Mouse (Mus musculus) liver, embryonic 16.5 days (tissue): ENCODE measurements around the gene Ostf1. TPM values are rescaled to one million over a fixed set of nuclear protein-coding genes. Genes with fewer than 3 reads are reported as not detected.

ENCODE experiments used
- ATAC-seq: fragments of 200-750 bp; cut with Nextera tagmentation; 2 replicates; pipeline ENCODE4 v1.8.0; 2017; ENCODE audit warnings: low read depth, mild to moderate bottlenecking, moderate number of reproducible peaks, moderate library complexity
- H3K27ac ChIP-seq: fragments of 300-500 bp; sonication (generic); 2 replicates; pipeline ENCODE4 v1.5.1; 2014; ENCODE audit warnings: mild to moderate bottlenecking, low read length
- H3K27me3 ChIP-seq: fragments of 300-500 bp; sonication (generic); 2 replicates; pipeline ENCODE4 v1.6.1; 2014; ENCODE audit warnings: low read depth, low read length, mixed read lengths; ENCODE audit not compliant: control insufficient read depth, insufficient read depth
- H3K36me3 ChIP-seq: fragments of 300-500 bp; sonication (generic); 2 replicates; pipeline ENCODE4 v1.6.1; 2014; ENCODE audit warnings: mild to moderate bottlenecking; ENCODE audit not compliant: control insufficient read depth, insufficient read depth
- H3K4me1 ChIP-seq: fragments of 300-500 bp; sonication (generic); 2 replicates; pipeline ENCODE4 v1.6.1; 2014; ENCODE audit warnings: low read depth, low read length, mixed read lengths; ENCODE audit not compliant: control insufficient read depth
- H3K4me2 ChIP-seq: fragments of 300-500 bp; sonication (generic); 2 replicates; pipeline ENCODE4 v1.6.1; 2014; ENCODE audit warnings: low read depth, low read length, mixed read lengths
- H3K4me3 ChIP-seq: fragments of 300-500 bp; sonication (generic); 2 replicates; pipeline ENCODE4 v1.5.1; 2014; ENCODE audit warnings: low read depth, mild to moderate bottlenecking, low read length
- H3K9ac ChIP-seq: fragments of 300-500 bp; sonication (generic); 2 replicates; pipeline ENCODE4 v1.6.1; 2014; ENCODE audit warnings: low read depth, low read length
- H3K9me3 ChIP-seq: fragments of 300-500 bp; sonication (generic); replicated peaks from 2 replicates; pipeline ENCODE4 v1.6.1; 2016; ENCODE audit warnings: low read length; ENCODE audit not compliant: control insufficient read depth
- WGBS: fragments of 180-500 bp; shearing (Covaris S2); extraction: QIAGEN DNeasy Blood & Tissue Kit; methylation state at CpG from one replicate; pipeline ENCODE4 v1.1.7; 2014; ENCODE audit not compliant: insufficient replicate concordance; 5-methylcytosine and 5-hydroxymethylcytosine counted together
- polyA plus RNA-seq: library from polyadenylated mRNA; unstranded; fragments of >200 nt; fragmentation: Nextera tagmentation; extraction: Ambion mirVana; gene quantifications from 2 replicates; pipeline ENCODE4 v1.2.1, GENCODE M21; 2015

The Ostf1 gene
- polyA plus RNA-seq, 1 experiment from 2014 or later, result 58.2 TPM

DNA sequence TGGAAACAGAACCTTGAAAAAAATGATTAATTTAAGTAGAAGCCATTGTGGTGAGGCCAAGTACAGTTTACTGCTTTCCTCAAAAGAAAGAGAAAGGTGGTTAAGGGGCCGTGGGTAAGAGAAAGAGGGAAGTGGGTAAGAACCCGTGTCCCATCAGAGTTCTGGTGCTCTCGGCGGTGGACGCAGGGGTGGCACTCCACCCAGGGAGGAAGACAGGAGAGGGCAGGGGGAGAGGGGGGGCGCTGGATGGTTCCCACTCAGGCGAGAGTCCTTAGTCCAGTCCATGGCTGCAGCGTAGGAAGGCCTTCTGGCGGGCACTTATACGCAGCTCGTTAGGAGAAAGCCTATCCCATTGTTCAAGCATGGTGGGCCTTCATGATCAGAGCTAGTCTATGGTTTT lies 64.1 kb downstream of the Ostf1 start:
- 52% methylated on average over 11 of the region's 11 CpGs for WGBS
- Histone ChIP-seq H3K9me3 (no peaks in the 10 kb centered on the region), H3K36me3 (no peaks in the 10 kb centered on the region), H3K4me1 (no peaks in the 10 kb centered on the region), H3K4me2 (no peak overlapping the region), H3K4me3 (no peak overlapping the region), H3K9ac (no peak overlapping the region), H3K27ac (no peak overlapping the region), H3K27me3 (no peaks in the 10 kb centered on the region)
- ATAC-seq, result no peak

DNA sequence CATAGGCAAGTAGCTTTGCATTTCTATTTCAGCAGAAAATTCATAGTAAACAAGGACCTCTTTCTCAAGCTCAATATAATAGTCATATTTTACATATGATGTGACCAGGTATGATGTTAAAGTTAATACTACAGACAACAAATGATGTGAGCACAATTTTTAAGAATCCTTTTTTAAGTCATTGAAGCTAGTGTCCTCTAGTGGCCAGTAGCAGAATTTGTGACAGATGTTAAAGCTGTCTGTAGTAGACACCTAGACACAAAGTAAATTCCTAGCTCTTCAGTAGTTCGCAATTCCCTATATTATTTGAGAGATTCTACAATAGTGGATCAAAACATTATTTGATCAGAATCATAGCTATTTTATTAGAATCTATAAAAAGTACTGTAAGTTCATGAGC lies 73.9 kb downstream of the Ostf1 start:
- Histone ChIP-seq H3K9me3 (no peaks in the 10 kb centered on the region), H3K27ac (no peak overlapping the region), H3K4me3 (no peak overlapping the region), H3K27me3 (no peaks in the 10 kb centered on the region), H3K36me3 (no peaks in the 10 kb centered on the region), H3K9ac (no peak overlapping the region), H3K4me2 (no peak overlapping the region), H3K4me1 (no peaks in the 10 kb centered on the region)
- WGBS, result 65% methylated on average over 1 of the region's 1 CpGs
- no peak for ATAC-seq

DNA sequence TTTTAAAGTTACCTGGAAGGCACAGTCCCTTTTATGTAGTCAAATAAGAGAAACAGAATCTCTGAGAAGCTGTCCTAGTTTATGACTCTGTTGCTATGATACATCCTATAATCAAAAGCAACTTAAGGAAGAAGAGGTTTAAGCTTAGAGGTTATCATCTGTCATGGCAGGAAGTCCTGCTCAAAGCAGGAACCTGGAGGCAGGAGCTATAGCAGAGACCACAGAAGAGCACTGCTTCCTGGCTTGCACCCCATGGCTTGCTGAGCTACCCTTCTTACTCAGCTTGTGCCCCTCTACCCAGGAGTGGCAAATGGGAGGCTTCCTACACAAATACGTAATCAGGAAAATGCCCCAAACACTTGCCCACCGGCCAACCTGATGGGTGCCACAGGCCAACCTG lies 76.0 kb downstream of the Ostf1 start:
- no peak for ATAC-seq
- H3K4me3 ChIP-seq, result no peak overlapping the region
- no peaks in the 10 kb centered on the region for H3K36me3 ChIP-seq
- 36% methylated on average over 2 of the region's 2 CpGs for WGBS
- no peak overlapping the region for H3K27ac ChIP-seq
- H3K9me3 ChIP-seq, result no peaks in the 10 kb centered on the region
- no peaks in the 10 kb centered on the region for H3K27me3 ChIP-seq
- H3K9ac ChIP-seq, result no peak overlapping the region
- no peaks in the 10 kb centered on the region for H3K4me1 ChIP-seq
- H3K4me2 ChIP-seq, result no peak overlapping the region

DNA sequence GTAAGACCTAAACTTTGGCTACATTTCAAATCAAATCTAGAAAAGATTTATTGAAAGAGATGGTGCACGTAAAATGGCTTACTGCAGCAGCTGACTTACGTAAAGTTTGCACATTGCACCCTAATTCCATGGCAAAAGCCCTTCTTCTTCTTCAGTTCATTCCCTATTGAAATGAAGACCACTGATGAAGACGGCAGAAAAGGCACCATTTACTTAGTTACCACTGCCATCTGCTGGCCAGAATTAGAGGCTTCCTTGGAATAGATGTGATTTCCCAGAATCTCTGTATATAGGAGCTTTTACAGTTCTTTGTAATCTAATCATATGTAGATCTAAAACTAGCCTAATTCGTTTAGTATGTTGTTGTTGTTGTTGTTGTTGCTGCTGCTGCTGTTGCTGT lies 83.0 kb downstream of the Ostf1 start:
- Histone ChIP-seq H3K4me1 (no peaks in the 10 kb centered on the region), H3K9me3 (no peaks in the 10 kb centered on the region), H3K36me3 (no peaks in the 10 kb centered on the region), H3K4me2 (no peak overlapping the region), H3K4me3 (no peak overlapping the region), H3K27me3 (no peaks in the 10 kb centered on the region), H3K9ac (no peak overlapping the region), H3K27ac (no peak overlapping the region)
- no peak for ATAC-seq
- WGBS, result 9% methylated on average over 4 of the region's 4 CpGs

Other genes starting within 250 kb of the Ostf1 start
- gene Nmrk1, start 127 bp upstream of the Ostf1 start, polyA plus RNA-seq, result 5.6 and 6.1 TPM in 2 replicates
- 12.0 and 12.6 TPM in 2 replicates for gene Carnmt1, start 38.9 kb upstream of the Ostf1 start, polyA plus RNA-seq
- gene D030056L22Rik, start 81.4 kb upstream of the Ostf1 start, polyA plus RNA-seq, result 24.2 and 26.6 TPM in 2 replicates
- 0.01 and 0.02 TPM in 2 replicates for gene Trpm6, start 118.2 kb upstream of the Ostf1 start, polyA plus RNA-seq